Mouse (Mus musculus): ENCODE measurements around the gene Wdr5.

DNA sequence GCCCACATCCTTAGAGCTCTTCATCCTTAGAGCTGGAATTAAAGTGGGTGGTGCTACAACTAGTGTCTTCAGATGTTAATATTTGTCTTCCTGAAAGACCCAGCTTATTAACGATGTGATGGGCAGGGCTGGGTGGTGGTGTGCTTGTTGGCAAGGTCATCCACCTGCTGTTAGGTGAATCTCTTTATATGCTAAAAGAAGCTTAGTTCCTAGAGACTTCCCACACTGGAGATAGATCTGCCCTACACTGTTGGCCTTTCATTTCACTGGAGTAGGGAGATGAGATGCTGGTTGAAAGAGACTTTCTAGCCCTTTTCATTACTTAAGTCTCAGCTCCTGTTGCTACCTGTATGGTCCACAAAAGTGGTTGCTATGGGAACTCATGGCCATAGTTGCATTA, 1.3 kb downstream of the Wdr5 start:
- TF ChIP-seq CTCF (IDR thresholded peaks at IDR 0.05; ENCODE audit: extremely low read depth, insufficient read length, insufficient replicate concordance, low read depth, low read length) = no peak
- TF ChIP-seq POLR2A (IDR thresholded peaks at IDR 0.05; ENCODE audit: low read depth, low read length) = no peak
